Mouse (Mus musculus) hindbrain, embryonic 13.5 days (tissue): ENCODE measurements at regions not wholly inside any gene's neighbourhood (a gene's known extent, or its start where the extent isn't known, plus 50 kb on each side); places are given as distances from the start of the nearest gene placed in this dataset.

ENCODE experiments used
- ATAC-seq: fragments of 200-750 bp; cut with Nextera tagmentation; 2 replicates; pipeline ENCODE4 v1.8.0; 2017; ENCODE audit warnings: moderate TSS enrichment; ENCODE audit not compliant: low FRiP score
- H3K27ac ChIP-seq: fragments of 300-500 bp; sonication (generic); 2 replicates; pipeline ENCODE4 v1.5.1; 2015; ENCODE audit warnings: inconsistent platforms, mild to moderate bottlenecking, moderate library complexity
- H3K27me3 ChIP-seq: fragments of 300-500 bp; sonication (generic); 2 replicates; pipeline ENCODE4 v1.6.1; 2015; ENCODE audit warnings: mild to moderate bottlenecking, inconsistent platforms
- H3K36me3 ChIP-seq: fragments of 300-500 bp; sonication (generic); 2 replicates; pipeline ENCODE4 v1.6.1; 2015; ENCODE audit warnings: mild to moderate bottlenecking, inconsistent platforms
- H3K4me1 ChIP-seq: fragments of 300-500 bp; sonication (generic); replicated peaks from 2 replicates; pipeline ENCODE4 v1.6.1; 2015; ENCODE audit warnings: inconsistent platforms
- H3K4me2 ChIP-seq: fragments of 300-500 bp; sonication (generic); 2 replicates; pipeline ENCODE4 v1.6.1; 2015; ENCODE audit warnings: inconsistent platforms, mild to moderate bottlenecking, moderate library complexity
- H3K4me3 ChIP-seq: fragments of 300-500 bp; sonication (generic); 2 replicates; pipeline ENCODE4 v1.5.1; 2015; ENCODE audit warnings: mild to moderate bottlenecking, inconsistent platforms
- H3K9ac ChIP-seq: fragments of 300-500 bp; sonication (generic); 2 replicates; pipeline ENCODE4 v1.6.1; 2015; ENCODE audit warnings: mild to moderate bottlenecking, inconsistent platforms
- H3K9me3 ChIP-seq: fragments of 300-500 bp; sonication (generic); 2 replicates; pipeline ENCODE4 v1.6.1; 2016; ENCODE audit warnings: inconsistent platforms
- WGBS: fragments of 180-500 bp; shearing (Covaris S2); methylation state at CpG from one replicate; pipeline ENCODE4 v1.1.7; 2015; 5-methylcytosine and 5-hydroxymethylcytosine counted together

GRCm38 (mm10) chr3:3746542-3746941 is 2004.1 kb upstream of the Gm8797 start:
- Histone ChIP-seq H3K4me2 (no peak overlapping the region), H3K4me1 (no peaks in the 10 kb centered on the region), H3K27ac (no peak overlapping the region), H3K4me3 (no peak overlapping the region), H3K27me3 (no peaks in the 10 kb centered on the region), H3K9me3 (no peaks in the 10 kb centered on the region), H3K9ac (no peak overlapping the region), H3K36me3 (no peaks in the 10 kb centered on the region)
- no peak for ATAC-seq

- Histone ChIP-seq H3K27ac (peak overlapping the region; percentile 35; the same call in 1 of the 2 replicates), H3K4me2 (no peak overlapping the region)
Observed at GRCm38 (mm10) chr3:3751596-3752251, 1998.9 kb upstream of the Gm8797 start.

GRCm38 (mm10) chr3:3761346-3761745 is 1989.3 kb upstream of the Gm8797 start:
- Histone ChIP-seq H3K4me2 (no peak overlapping the region), H3K27me3 (no peaks in the 10 kb centered on the region), H3K9me3 (no peaks in the 10 kb centered on the region), H3K36me3 (no peaks in the 10 kb centered on the region), H3K4me3 (no peak overlapping the region), H3K9ac (no peak overlapping the region), H3K4me1 (no peaks in the 10 kb centered on the region), H3K27ac (no peak overlapping the region)
- 63% methylated on average over 1 of the region's 1 CpGs for WGBS
- no peak for ATAC-seq

More at GRCm38 (mm10) chr3:3751596-3752251, 1998.9 kb upstream of the Gm8797 start:
- Histone ChIP-seq H3K36me3 (no peaks in the 10 kb centered on the region), H3K4me1 (0 out of 2 replicates have a peak, but pooled peaks cover 3% of the 10 kb centered on the region), H3K9ac (no peak overlapping the region), H3K27me3 (no peaks in the 10 kb centered on the region), H3K4me3 (no peak overlapping the region), H3K9me3 (no peaks in the 10 kb centered on the region)
- 0 out of 2 replicates have a peak, but pooled peaks have one; percentile 49 for ATAC-seq
- WGBS: 14% methylated on average over 5 of the region's 5 CpGs

GRCm38 (mm10) chr3:3784200-3784599 is 1966.4 kb upstream of the Gm8797 start:
- Histone ChIP-seq H3K4me3 (no peak overlapping the region), H3K27ac (no peak overlapping the region), H3K4me1 (no peaks in the 10 kb centered on the region), H3K9me3 (no peaks in the 10 kb centered on the region), H3K4me2 (no peak overlapping the region), H3K9ac (no peak overlapping the region), H3K27me3 (no peaks in the 10 kb centered on the region), H3K36me3 (no peaks in the 10 kb centered on the region)
- ATAC-seq: no peak
- 74% methylated on average over 3 of the region's 3 CpGs for WGBS

GRCm38 (mm10) chr3:3786039-3786438 is 1964.6 kb upstream of the Gm8797 start:
- Histone ChIP-seq H3K4me3 (no peak overlapping the region), H3K9me3 (no peaks in the 10 kb centered on the region), H3K27me3 (no peaks in the 10 kb centered on the region), H3K36me3 (no peaks in the 10 kb centered on the region), H3K27ac (no peak overlapping the region), H3K4me1 (no peaks in the 10 kb centered on the region), H3K9ac (no peak overlapping the region), H3K4me2 (no peak overlapping the region)
- 69% methylated on average over 2 of the region's 2 CpGs for WGBS
- ATAC-seq: no peak

- H3K4me3 ChIP-seq: no peak overlapping the region
- ATAC-seq: no peak
- no peaks in the 10 kb centered on the region for H3K9me3 ChIP-seq
- no peaks in the 10 kb centered on the region for H3K4me1 ChIP-seq
- no peak overlapping the region for H3K4me2 ChIP-seq
- no peak overlapping the region for H3K27ac ChIP-seq
- no peak overlapping the region for H3K9ac ChIP-seq
- no peaks in the 10 kb centered on the region for H3K27me3 ChIP-seq
- no peaks in the 10 kb centered on the region for H3K36me3 ChIP-seq
- 96% methylated on average over 1 of the region's 1 CpGs for WGBS
Observed at GRCm38 (mm10) chr3:3807821-3808220, 1942.8 kb upstream of the Gm8797 start.

GRCm38 (mm10) chr3:3829020-3829419 is 1921.6 kb upstream of the Gm8797 start:
- Histone ChIP-seq H3K4me1 (no peaks in the 10 kb centered on the region), H3K4me3 (no peak overlapping the region), H3K27ac (no peak overlapping the region), H3K9ac (no peak overlapping the region), H3K4me2 (no peak overlapping the region), H3K27me3 (0 out of 2 replicates have a peak, but pooled peaks cover 2% of the 10 kb centered on the region), H3K9me3 (no peaks in the 10 kb centered on the region), H3K36me3 (no peaks in the 10 kb centered on the region)
- no peak for ATAC-seq
- 79% methylated on average over 4 of the region's 4 CpGs for WGBS

GRCm38 (mm10) chr3:3831411-3832286 is 1919.0 kb upstream of the Gm8797 start:
- ATAC-seq: peak; percentile 90
- Histone ChIP-seq H3K27me3 (0 out of 2 replicates have a peak, but pooled peaks cover 2% of the 10 kb centered on the region), H3K36me3 (no peaks in the 10 kb centered on the region), H3K9ac (no peak overlapping the region), H3K27ac (no peak overlapping the region), H3K4me2 (no peak overlapping the region), H3K4me1 (no peaks in the 10 kb centered on the region), H3K9me3 (no peaks in the 10 kb centered on the region), H3K4me3 (no peak overlapping the region)
- 59% methylated on average over 7 of the region's 7 CpGs for WGBS
